Mouse (Mus musculus) ovary, postnatal 14 days (tissue): ENCODE measurements around the gene Metap1d.
A peak's percentile ranks its signal among the peaks of the same experiment; 100 is the strongest.

Source experiments
- DNase-seq: peaks from one replicate; pipeline ENCODE4 v3.0.0; 2022; ENCODE audit warnings: low spot score

The Metap1d gene

DNA sequence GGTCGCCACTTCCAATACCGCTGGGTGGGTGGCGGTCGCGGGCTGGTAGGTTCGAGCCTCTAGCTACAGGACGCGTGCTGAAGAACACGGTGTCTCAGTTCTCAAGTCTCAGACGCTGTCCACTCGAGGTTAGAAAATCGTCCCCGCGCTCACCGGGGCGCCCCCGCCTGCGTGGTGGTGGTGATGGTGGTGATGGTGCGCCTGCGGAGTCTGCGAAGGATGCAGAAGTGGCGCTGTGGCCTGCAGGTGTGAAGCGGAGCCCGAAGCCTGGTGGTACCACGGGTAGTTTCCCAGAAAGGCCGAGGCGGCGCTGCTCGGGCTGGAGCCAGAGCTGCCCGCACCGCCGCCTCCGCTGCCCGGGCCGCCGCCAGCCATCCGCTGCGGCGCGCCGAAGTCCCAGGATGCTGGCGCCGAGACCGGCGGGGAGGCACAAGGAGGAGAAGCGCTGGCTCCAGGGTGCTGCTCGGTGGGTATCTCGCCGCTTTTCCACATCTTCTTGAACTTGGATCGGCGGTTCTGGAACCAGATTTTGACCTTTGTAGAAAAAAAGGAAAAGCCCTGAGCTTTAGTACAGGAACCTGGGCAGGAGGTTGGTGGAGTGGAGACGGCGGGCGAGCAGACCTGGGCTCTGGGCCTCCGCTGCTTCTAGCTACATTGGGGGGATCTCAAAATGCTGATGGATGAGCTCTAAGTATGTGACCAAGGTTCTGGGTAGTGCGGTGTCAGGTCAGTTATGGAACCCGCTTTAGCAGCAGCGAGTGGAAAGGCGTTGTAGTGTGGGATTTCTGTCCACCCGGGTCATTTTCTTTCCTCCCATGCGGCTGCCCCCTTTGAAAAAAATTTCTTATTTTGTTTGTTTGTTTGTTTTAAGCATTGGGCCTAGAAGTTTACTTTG is 91.6 kb downstream of the Metap1d start:
- no peak for DNase-seq

DNA sequence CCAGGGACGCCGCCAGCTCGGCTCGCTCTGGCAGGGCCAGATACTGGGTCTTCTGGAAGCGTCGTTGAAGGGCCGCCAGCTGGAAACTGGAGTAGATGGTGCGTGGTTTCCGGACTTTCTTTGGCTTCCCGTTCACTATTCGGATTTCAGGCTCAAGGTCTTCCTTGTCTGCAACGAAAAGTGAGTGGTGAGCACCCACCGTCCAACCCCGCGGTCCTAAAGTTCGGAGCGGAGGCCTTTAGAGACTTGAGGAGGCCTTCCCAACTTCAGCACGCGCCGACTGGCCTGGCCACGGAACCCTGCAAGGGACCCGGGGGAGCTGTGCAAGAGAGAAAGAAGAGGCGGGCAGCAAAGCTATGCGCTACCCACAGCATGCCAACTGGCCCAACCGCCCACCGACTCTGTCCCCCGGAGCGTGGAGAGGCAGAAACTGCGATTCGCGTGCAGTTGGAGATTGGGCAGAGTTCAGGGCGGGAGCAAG is 92.4 kb downstream of the Metap1d start:
- no peak for DNase-seq

DNA sequence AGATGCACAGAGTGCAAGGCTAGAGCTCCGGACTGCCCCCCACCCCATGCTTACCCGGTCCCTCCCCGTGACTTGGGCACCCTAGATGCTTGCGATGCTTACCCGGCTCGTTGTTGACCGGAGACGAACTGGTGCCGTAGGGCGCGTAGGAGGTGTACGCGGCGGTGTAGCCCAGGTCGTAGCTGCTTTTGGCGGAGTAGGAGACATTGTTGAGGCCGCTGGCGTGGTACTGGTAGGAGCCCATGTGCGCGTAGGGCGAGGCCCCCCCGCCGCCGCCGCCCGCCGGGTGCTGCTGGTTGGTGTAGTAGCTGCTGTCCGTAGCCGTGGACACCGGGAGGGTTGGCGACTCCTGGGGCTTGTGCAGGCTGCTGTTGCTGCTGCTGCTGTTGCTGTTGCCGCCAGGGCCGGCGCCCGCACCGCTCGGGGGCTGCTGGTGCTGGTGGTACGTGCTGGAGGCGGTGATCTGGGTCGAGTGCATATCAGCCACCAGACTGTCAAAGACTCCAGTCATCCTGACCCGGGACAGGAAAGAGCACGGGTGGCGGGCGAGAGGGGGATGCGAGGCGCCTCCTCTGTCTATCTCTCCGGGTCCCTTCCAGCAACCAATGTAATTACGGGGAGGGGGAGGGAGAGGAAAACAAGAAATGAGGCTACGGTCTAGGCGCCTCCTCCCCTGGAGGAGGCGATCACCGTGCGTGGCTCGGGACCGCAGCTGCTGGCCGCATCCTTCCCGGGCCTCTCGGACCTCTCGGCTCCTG is 93.0 kb downstream of the Metap1d start:
- DNase-seq: no peak

DNA sequence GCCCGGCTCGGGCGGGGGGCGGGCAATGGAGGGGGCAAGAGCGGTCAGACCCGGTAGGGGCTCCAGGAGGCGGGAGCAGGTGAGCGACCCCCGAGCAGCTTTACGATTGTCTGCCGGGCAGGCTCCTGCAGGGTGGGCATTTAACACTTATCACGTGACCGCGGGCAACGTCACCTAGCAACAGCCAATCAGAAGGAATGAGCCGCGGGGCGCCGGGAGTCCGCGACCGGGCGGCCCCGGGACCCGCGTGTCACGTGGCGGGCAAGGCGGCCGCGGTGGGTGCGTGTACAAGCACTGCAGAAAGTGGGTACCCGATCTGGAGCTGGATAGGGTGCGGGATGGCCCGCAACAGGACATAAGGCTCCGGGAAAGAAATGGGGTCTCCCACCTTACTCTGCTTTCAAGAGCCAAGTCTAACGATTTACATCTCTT is 93.6 kb downstream of the Metap1d start, which contains the start of gene Dlx2:
Gene Dlx2, minus strand, starts transcription at position 115 of the 432 bp plus-strand sequence.
- no peak for DNase-seq

DNA sequence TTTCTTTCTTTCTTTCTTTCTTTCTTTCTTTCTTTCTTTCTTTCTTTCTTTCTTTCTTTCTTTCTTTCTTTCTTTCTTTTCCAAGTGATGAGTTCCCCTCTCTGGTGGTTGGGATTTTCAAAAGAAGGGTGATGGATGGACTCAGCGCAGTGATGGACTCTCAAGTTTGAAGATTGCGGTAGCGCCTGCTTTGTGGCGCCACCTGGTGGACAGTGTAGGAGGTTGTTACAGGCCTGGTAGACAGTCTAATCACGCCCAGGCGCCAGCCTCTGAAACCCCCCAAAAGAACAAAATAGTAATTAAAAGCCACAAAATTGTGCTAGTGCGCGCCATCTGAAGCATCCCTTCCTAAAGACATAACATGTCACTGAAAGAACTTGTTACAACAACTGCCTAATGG is 94.8 kb downstream of the Metap1d start:
- peak; percentile 62 for DNase-seq

DNA sequence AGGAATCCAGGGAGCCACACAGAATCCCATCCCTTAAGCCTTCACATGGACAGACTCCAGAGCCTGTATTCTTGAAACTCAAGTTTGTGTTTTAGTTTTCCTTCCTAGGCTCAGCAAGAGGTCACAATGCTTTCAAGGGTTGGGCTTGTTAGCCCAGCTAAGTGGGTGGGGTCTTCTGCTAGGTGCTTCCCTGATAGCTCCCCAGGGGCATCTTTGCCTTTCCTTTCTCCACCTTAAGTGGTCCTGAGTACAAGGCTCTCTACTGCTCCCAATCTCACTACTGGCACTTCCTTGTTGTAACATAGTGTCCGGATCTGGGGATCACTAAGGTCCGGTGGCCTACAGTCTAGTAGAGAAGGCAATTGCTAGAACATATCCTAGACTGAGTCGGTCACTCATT is 97.3 kb downstream of the Metap1d start:
- no peak for DNase-seq

DNA sequence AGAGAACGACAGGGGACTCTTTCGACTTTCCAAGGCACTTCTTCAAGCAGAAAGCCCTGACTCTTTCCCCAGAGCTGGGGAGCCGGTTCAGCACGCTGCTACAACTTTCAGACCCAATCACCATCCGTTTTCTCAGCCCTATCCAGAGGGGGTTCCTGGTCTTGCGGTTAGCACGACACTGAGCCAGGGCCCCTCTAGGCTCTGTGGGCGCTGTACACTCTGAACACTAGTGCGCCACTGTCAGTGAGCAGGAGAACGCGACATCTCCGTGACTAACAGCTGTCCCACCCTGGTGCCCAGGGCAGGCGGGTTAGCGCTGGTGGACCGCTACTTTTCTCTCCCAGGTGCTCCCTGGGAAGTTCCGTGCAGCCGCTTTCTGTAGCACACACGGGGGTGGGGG is 98.6 kb downstream of the Metap1d start:
- DNase-seq: no peak

DNA sequence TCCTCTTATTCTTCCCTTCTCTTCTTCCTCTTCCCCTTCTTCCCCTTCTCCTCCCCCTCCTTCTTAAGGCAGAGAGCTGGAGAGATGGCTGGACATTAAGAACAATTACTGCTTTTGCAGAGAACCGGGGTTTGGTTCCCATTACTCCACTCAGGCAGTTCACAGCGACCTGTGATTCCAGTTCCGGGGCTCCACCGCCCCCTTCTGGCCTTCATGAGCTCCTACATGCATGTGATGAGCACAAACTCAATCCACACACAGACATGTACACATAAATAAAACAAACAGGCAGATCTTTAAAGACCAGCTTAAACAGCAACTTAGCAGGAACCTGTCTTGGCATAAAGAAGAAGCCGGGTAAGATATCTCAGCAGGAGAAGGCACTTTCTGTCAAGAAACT is 103.0 kb downstream of the Metap1d start:
- no peak for DNase-seq

DNA sequence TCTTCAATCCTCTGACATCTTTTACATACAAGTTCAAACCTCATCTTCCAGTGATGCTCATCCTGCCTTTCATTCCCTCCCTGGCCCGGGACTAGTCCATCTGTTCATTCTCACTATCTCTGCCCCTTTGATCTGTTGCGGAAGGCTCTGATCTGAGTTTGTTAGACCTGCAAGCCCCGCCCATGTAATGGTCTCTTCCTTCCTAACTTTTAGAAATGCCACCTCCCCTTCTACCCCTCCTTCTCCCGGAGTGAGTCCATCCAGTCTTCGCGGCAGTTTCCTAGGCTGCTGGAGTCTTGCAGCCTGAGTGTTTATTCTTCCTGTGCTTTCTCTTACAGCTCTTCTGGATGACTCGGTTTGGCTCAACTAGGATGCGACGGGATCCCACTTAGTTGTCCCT is 113.4 kb downstream of the Metap1d start:
- no peak for DNase-seq

DNA sequence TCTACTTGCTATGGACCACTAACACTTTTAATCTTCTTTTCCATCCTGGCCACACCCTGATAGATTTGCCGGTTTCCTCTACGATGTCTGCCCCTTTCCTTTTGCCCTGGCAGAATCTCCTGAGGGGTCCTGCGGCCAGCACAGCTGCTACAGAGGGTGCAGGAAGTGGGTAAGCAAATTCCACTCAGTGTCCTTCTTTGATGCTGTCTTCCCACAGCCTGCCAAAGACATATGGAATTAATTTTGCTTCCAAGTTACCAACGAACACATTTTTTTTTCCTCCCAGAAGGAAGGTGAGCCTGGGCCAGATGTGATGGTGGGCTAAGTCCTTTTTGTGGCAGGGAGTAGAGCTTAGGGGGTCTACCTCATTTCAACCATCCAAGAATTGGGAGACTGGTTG is 120.7 kb downstream of the Metap1d start:
- no peak for DNase-seq
